Mouse (Mus musculus): Measurements from ENCODE around the gene Nfkbie. TPM values are rescaled to one million over a fixed set of nuclear protein-coding genes. Genes with fewer than 3 reads are reported as not detected.

The Nfkbie gene
- polyA plus RNA-seq, 1 experiment from 2014 or later, result 5.5 TPM

DNA sequence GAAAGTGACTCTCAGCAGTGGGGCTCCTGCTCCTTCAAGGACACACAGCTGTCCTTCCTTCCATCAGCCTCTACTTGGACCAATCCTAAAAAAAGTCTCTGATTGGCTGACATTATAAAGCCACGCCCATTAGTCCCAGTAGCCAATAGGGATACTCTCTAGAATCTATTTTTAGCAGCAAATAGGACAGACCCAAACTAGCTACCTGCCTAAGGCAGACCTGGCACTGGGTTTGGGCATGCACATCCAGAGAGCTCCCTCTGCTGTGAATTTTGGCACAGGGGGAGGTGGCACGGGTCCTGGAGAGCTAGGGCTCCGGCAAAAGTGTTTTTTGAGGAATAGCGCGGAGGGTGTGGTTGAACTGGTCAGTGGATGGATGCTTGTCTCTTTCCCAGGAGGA is 28.9 kb upstream of the Nfkbie start:
- Histone ChIP-seq H3K79me2 (ENCODE audit: inconsistent target) (no peaks in the 10 kb centered on the region), H3K4me3 (ENCODE audit: inconsistent target) (no peak overlapping the region), H3K27ac (no peak overlapping the region), H3K36me3 (ENCODE audit: inconsistent target) (no peaks in the 10 kb centered on the region)
- WGBS (ENCODE audit: missing documents), result 58% methylated on average over 5 of the region's 5 CpGs

DNA sequence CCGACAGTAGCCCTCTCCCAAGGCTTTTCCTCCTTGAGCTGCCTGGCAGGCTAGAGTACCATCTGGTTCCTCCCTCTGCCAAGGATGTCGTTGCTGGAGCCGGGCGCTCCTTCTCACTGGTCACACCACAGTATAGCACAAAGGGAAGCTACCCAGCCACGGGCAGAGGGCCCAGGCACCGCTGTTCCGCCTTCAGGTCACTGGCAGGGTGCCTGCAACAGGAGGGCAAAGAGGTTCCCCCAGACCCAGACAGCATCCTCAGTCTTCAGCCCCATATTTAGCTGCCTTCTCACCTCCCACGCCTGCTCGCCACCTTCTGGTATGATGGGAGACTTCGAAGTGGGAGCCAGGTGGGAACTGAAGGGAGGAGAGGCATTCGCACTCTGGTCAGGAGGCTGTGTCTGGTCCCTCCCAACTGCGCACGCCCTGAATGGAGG is 25.1 kb upstream of the Nfkbie start:
- no peak overlapping the region for H3K27ac ChIP-seq
- no peaks in the 10 kb centered on the region for H3K79me2 ChIP-seq (ENCODE audit: inconsistent target)
- H3K36me3 ChIP-seq (ENCODE audit: inconsistent target), result no peaks in the 10 kb centered on the region
- WGBS (ENCODE audit: missing documents), result 31% methylated on average over 13 of the region's 13 CpGs
- no peak overlapping the region for H3K4me3 ChIP-seq (ENCODE audit: inconsistent target)

DNA sequence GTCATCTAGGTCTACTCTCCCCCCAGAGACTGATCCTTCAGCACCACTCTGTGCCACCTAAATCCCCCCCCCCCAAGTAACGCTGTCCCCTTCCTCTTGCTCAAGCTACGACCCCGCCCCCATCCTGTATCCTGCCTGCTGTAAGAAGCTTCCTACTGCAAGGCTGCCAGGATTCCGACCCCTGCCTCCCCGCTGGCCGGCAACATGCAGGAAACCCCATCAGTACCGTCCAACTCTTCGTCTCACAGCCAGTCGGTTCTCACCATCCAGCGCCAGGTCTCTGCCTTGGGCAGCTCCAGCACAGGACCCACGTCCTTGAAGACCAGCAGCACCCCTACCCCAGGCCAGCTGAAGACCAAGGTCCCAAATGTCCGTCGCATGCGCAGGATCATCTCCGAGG is 22.6 kb upstream of the Nfkbie start:
- no peaks in the 10 kb centered on the region for H3K79me2 ChIP-seq (ENCODE audit: inconsistent target)
- no peak overlapping the region for H3K4me3 ChIP-seq (ENCODE audit: inconsistent target)
- no peaks in the 10 kb centered on the region for H3K36me3 ChIP-seq (ENCODE audit: inconsistent target)
- 48% methylated on average over 13 of the region's 15 CpGs for WGBS (ENCODE audit: missing documents)
- no peak overlapping the region for H3K27ac ChIP-seq

DNA sequence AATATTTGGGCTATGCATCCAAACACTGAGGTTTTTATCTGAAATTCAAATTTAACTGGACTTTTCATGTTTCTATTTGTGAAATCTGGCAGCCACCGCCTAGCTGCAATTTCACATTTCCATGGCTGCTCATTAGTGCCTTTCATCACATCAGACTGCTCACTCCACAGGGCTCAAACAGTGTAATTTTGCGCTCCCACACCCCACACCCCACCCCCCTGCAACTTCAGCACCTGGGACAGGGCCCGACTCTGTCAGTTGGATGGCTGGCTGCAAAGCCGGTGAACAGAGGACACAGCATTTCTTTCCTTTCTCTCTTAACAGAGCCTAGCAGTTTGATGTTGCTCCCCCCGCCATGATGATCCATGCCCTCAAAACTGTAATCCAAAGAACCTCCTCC is 19.2 kb upstream of the Nfkbie start:
- no peak overlapping the region for H3K27ac ChIP-seq
- no peaks in the 10 kb centered on the region for H3K36me3 ChIP-seq (ENCODE audit: inconsistent target)
- H3K4me3 ChIP-seq (ENCODE audit: inconsistent target), result no peak overlapping the region
- WGBS (ENCODE audit: missing documents), result 13% methylated on average over 5 of the region's 5 CpGs
- no peaks in the 10 kb centered on the region for H3K79me2 ChIP-seq (ENCODE audit: inconsistent target)

DNA sequence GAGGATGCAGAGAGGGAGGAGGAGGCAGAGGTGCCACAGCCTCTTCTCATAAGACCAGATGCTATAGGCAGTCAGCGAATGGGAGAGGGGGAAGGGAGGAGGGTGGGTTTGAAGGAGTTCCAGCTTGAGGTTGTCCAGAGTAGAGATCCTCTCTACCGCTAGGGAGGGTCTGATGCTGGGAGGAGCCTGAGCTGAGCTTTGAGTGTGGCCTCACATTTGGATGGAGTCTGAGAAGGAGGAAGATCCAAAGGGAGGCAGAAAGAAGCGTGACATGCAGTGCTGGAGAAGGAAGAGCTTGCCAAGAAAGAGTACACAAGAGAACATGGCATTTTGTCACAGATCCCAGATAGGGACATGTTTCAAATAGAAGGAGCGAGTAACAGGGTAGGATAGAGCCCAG is 17.1 kb upstream of the Nfkbie start:
- no peak overlapping the region for H3K27ac ChIP-seq
- WGBS (ENCODE audit: missing documents), result 65% methylated on average over 4 of the region's 4 CpGs

DNA sequence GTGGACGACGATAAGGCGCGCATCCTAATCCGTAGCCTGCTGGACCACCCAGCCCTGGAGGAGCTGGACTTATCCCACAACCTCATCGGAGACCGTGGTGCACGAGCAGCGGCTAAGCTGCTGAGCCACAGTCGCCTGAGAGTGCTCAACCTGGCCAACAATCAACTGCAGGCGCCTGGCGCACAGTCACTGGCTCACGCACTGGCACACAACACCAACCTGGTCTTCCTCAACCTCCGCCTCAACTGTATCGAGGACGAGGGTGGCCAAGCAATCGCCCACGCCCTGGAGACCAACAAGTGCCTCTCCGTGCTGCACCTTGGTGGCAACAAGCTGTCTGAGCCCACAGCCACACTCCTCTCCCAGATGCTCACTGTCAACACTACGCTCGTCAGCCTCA is 15.8 kb upstream of the Nfkbie start:
- WGBS (ENCODE audit: missing documents), result 72% methylated on average over 19 of the region's 21 CpGs

More for the DNA sequence above, 17.1 kb upstream of the Nfkbie start:
- Histone ChIP-seq H3K36me3 (ENCODE audit: inconsistent target) (no peaks in the 10 kb centered on the region), H3K4me3 (ENCODE audit: inconsistent target) (no peak overlapping the region), H3K79me2 (ENCODE audit: inconsistent target) (no peaks in the 10 kb centered on the region)

DNA sequence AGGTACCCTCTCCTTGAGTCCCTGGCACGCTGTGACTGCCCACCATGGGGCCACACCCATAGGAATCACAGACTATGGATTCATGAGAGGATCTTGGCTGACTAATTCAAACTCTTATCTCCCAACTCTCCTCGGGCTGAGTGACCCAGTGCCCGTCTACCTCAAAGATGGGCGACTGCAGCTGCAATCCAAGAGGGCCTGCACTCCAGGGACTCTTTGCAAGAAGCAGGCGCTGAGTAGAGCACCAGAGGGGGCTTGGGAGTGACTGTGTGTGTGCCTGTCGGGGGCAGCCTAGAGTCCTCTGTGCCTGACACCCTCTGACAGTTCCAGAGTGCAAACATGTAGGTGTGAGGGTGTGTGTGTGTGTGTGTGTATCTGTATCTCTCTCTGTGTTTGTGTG is 13.4 kb upstream of the Nfkbie start:
- WGBS (ENCODE audit: missing documents), result 41% methylated on average over 6 of the region's 6 CpGs
- no peak overlapping the region for H3K27ac ChIP-seq
- H3K36me3 ChIP-seq (ENCODE audit: inconsistent target), result no peaks in the 10 kb centered on the region
- H3K79me2 ChIP-seq (ENCODE audit: inconsistent target), result no peaks in the 10 kb centered on the region
- no peak overlapping the region for H3K4me3 ChIP-seq (ENCODE audit: inconsistent target)

More for the DNA sequence above, 15.8 kb upstream of the Nfkbie start:
- Histone ChIP-seq H3K36me3 (ENCODE audit: inconsistent target) (no peaks in the 10 kb centered on the region), H3K4me3 (ENCODE audit: inconsistent target) (no peak overlapping the region), H3K27ac (no peak overlapping the region), H3K79me2 (ENCODE audit: inconsistent target) (no peaks in the 10 kb centered on the region)

DNA sequence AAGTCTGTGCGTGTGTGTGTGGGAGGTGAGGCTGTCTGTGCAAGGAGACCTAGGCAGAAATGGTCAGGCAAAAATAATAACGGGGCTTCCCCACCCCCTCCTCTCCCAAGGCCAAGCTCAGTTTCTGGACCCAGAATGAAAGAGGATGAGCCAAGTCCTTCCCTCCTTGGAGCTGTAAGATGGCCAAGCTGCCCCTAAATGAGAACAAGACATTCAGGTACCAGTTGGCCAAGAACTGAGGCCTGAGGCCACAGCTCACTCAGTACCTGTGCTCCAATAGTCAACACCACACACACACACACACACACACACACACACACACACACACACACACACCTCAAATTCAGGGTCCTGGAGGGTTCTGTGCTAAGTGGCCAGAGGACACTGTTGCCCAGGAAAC is 12.8 kb upstream of the Nfkbie start:
- H3K27ac ChIP-seq, result no peak overlapping the region
- 90% methylated on average over 2 of the region's 2 CpGs for WGBS (ENCODE audit: missing documents)
- no peaks in the 10 kb centered on the region for H3K36me3 ChIP-seq (ENCODE audit: inconsistent target)

DNA sequence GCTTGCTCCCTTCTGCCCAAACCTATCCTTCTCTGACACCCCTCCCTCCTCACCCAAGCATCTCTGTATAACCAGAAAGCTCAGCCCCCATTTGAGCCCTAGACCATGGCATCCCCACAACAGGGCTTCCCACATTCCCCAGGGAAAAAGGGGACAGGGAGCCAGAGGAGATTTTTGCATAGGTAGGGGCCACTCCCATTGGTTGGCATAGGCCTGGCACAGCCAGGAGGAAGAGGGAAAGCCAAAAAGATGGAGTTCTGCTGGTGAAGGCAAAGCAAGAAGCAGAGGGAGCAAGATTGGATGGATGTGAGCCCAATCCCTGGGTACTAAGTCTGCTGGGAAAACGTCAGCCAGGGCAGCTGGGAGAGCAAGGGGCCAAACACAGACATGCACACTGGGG is 12.4 kb upstream of the Nfkbie start:
- Histone ChIP-seq H3K27ac (no peak overlapping the region), H3K36me3 (ENCODE audit: inconsistent target) (no peaks in the 10 kb centered on the region), H3K4me3 (ENCODE audit: inconsistent target) (no peak overlapping the region), H3K79me2 (ENCODE audit: inconsistent target) (no peaks in the 10 kb centered on the region)
- WGBS (ENCODE audit: missing documents), result 59% methylated on average over 1 of the region's 1 CpGs

More for the DNA sequence above, 12.8 kb upstream of the Nfkbie start:
- Histone ChIP-seq H3K79me2 (ENCODE audit: inconsistent target) (no peaks in the 10 kb centered on the region), H3K4me3 (ENCODE audit: inconsistent target) (no peak overlapping the region)

DNA sequence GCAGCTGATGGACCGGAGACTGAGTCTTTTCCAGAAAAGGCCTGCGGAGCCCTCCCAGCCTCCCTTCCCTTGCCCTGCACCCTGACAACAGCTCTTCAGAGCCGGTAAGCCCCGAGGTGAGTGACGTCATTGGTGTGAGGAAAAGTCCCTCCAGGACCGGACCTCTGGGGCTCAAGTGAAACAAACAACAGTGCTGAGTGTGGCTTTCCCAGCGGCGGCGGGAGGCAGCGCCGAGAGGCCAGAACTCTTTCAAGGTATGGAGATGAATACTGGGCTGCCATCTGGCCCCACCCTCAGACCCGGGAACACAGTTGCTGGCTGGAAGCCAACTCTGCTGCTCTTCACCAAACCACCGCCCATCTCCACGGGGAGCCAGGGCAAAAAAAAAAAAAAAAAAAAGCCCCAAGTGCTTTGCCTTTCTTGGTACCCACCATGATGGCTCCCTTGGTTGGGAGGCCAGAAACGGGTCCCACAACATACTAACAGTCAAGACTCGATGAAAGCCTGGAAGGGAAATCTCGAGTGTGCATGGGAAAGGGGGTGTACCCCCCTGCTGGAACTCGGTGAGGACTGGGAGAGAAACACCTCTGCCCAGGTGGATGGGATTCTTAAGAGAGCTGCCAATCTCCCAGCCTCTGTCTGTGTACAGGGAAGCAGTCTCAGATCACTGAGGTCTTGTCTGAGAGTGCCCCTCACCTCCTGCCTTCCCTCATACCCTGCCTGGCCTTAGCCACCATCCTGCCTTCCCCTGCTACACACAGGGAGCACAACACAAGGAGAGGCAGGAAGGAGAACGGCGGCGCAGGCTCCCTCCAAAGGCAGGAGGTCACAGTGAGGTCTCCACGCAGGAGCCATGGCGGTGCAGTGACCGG is 11.3 kb upstream of the Nfkbie start:
- no peak overlapping the region for H3K27ac ChIP-seq
- H3K4me3 ChIP-seq (ENCODE audit: inconsistent target), result no peak overlapping the region
- WGBS (ENCODE audit: missing documents), result 8% methylated on average over 23 of the region's 24 CpGs

DNA sequence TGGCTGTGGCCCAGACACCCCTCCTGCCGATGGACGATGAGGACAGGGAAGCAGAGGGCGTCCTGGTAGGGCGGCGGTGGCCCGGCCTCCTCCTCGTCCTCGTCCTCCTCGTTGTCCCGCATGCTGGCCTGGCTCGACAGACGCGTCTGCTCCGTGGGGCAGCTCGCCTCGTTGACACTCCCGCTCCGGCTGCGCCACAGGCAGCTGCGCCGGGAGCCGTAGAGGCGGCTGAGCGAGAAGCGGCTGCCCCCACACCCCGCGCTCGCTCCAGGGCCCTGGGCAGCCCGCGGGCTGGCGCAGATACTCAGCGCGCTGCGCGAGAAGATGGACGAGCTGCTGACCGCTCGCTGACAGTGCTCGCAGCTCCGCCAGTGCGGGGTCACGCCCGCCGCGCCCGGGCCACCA is 10.6 kb upstream of the Nfkbie start:
- WGBS (ENCODE audit: missing documents), result 3% methylated on average over 46 of the region's 46 CpGs
- Histone ChIP-seq H3K36me3 (ENCODE audit: inconsistent target) (no peaks in the 10 kb centered on the region), H3K4me3 (ENCODE audit: inconsistent target) (no peak overlapping the region), H3K27ac (no peak overlapping the region), H3K79me2 (ENCODE audit: inconsistent target) (no peaks in the 10 kb centered on the region)

More for the DNA sequence above, 11.3 kb upstream of the Nfkbie start:
- H3K79me2 ChIP-seq (ENCODE audit: inconsistent target), result no peaks in the 10 kb centered on the region
- no peaks in the 10 kb centered on the region for H3K36me3 ChIP-seq (ENCODE audit: inconsistent target)

DNA sequence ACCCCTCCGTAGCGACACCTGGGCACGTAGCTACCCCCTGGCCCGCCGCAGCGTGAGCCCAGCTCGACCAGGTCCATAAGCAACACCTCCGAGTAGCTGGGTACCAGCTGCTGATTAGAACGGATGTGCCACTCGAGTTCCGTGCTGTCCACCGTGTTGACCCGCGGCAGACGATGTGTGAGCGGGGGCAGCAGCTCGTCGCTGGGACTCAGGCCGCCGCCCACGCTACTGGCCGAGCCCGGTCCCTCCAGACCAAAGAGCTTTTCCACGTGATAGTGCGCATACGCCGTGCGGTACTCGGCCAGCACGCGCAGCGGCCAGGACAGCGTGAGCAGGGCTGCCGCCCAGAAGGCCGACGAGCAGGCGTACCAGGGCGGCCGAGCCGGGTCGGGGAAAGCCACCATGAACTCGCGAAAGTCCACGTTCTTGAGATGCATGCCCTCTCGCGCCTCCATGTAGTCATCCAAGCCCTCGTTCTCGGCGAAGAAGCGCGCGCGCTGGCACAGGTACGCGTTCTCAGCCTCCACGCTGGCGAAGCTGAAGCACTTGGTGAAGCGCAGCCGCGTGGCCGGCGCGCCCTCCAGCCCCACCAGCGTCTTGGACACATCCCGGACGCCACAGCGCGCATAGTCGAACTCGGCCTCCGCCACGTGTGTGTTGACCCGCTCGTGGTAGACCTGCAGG is 10.1 kb upstream of the Nfkbie start:
- no peaks in the 10 kb centered on the region for H3K36me3 ChIP-seq (ENCODE audit: inconsistent target)
- H3K27ac ChIP-seq, result no peak overlapping the region
- 5% methylated on average over 74 of the region's 74 CpGs for WGBS (ENCODE audit: missing documents)
- no peaks in the 10 kb centered on the region for H3K79me2 ChIP-seq (ENCODE audit: inconsistent target)
- H3K4me3 ChIP-seq (ENCODE audit: inconsistent target), result no peak overlapping the region

DNA sequence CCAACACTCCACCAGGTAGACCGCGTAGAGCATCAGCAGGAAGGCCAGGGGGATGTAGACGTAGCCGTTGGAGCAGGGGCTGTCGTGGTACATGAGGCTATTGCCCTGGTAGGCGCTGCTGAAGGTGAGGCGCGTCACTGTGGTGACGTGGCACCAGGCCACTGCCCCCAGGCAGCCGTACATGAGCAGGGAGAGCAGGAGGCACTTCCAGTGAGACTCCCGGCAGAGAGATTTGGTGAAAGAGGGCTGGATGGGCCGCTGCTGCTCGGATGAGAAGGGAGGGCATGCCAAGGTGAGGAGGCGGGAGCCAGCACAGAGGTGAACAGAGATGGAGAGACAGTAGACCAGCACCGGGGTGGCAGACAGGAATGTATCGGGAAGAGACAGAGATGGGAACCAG is 8.6 kb upstream of the Nfkbie start:
- Histone ChIP-seq H3K27ac (no peak overlapping the region), H3K79me2 (ENCODE audit: inconsistent target) (no peaks in the 10 kb centered on the region), H3K36me3 (ENCODE audit: inconsistent target) (no peaks in the 10 kb centered on the region), H3K4me3 (ENCODE audit: inconsistent target) (no peak overlapping the region)
- WGBS (ENCODE audit: missing documents), result 73% methylated on average over 16 of the region's 16 CpGs

DNA sequence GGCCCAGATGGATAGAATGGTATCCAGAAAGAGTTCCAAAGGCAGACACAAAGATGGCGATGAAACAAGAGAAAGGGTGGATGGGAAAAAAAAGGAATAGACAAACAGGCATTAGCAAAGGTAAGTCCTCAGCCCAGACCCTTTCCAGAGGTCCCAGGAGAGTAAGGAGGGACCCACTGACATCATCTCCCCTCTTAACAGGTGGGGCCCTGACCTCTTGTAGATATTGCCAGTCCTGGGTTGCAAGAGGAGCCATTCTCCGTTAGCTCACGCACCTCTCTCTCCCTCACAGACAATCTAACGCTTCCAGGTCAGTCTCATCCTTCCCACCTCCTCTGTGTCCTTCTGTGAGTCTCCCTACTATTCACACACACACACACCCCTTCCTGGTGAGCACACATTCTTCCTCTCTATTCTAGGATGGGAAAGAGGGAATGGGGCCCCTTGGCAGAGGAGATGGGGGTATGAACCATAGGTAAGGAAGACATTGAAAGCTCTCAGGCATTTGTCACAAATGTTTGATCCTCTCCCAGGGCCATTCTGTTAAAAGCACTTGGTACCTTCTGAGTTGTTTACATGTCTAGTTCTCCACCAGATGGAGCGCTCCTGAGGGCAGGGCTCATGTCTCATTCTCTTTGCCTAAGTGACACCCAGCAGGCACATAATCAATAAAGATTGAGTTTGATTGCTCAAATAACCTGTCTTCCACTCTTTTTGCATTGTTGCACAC is 7.9 kb upstream of the Nfkbie start:
- no peaks in the 10 kb centered on the region for H3K79me2 ChIP-seq (ENCODE audit: inconsistent target)
- H3K36me3 ChIP-seq (ENCODE audit: inconsistent target), result no peaks in the 10 kb centered on the region
- no peak overlapping the region for H3K4me3 ChIP-seq (ENCODE audit: inconsistent target)
- no peak overlapping the region for H3K27ac ChIP-seq
- WGBS (ENCODE audit: missing documents), result 88% methylated on average over 5 of the region's 5 CpGs

Measured in macrophage (primary cell).